Mouse (Mus musculus): ENCODE results near the gene Tbc1d9b.

Tbc1d9b gene

DNA sequence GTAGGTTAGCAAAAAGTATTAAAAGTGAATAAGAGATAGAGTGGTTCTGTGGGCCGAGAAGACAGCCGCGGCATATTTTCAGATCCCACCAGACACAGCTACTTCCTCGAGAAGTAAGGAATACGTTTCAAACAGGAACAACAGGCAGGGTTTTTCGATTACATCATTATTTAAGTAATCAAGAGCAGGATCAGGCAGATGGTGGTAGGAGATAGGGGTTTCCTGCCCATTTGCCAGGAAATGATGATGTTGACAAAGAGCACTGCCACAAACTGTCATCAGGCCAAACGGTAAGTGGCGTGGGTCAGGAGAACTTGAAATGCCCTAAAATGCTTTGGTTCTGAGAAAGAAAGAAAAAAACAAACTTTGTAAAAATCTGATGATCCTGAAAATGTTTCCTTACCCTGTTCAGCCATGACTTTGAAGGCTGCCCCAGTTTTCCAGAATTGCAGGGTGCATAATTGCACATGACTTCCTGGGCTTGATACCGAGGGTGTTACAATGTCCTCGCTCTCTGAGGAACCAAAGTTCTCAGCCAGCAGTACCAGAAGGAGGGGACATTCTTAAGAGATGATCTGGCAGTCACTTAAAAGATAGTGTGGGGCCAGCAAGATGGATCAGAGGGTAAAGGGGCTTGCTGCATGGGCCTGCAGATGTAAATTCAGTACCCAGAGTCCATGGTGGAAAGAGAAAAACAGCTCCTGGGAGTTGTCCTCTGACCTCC is 3.1 kb downstream of the Tbc1d9b start:
- DNase-seq (ENCODE audit: extremely low read depth, low read depth, low spot score) = no peak

DNA sequence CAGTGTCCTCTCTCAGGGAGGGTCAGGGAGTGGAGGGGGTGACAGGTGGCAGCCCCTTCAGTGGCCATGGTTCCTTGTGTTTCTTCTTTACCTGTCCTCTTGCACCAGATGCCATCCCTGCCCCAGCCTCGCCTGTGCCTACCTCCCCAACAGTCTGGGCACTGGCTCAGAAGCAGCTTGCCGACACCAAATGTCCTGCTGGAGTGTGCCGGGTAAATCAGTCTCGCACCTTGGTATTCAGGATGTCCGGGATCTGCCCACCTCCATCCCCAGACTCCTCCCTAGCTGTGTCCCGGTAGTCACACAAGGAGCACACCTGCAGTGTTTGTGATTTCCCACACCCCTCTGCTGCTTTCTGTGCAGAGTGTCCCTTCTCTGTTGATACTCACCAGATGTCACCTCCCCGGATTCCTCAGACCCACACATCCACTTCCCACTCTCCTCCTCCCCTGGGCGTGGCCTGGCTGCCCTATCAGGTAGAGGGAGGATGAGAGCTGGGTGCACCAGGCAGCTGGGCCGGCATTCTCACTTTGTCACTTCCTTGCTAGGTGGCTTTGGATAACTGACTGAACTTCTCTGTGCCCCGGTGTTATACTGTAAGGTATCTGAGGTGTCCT is 7.1 kb downstream of the Tbc1d9b start:
- no peak for DNase-seq (ENCODE audit: extremely low read depth, low read depth, low spot score)

DNA sequence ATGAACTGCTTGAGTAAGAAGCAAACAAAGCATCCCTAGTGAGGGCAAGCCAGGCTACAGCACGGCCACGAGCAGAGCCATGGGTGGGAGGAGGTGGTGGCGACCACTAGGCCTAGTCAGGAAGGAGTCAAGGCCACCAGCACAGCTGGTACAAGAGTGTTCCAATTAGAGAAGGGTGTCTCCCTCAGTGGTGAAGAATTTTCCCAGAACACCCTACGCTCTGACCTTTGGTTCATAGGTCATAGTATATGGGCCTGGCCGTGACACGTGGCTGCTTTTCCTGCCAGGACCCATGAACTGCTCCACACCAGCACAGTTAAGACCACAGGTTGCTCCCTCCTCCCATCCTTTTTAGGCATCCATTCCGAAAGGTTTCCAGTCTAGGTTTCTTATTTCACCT is 8.4 kb downstream of the Tbc1d9b start:
- DNase-seq (ENCODE audit: extremely low read depth, low read depth, low spot score) = no peak

DNA sequence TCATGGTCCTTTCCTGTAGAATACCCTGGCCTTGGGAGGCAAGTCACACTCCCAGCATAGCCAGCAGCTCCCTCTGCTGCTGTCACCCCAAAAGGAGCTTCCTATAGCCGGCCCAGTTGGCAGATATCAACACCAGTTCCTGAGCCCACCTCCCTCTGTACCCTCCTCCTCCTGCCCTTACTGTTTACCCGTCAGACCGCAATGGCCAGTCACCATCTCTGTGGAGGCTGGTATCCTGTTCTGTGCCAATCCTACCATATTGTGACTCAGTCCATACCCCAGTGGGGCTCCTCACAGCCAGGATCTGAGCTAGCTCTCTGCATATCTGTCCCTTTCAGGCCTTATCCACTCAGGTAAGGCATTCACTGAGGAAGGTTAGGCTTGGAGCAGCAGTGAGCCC is 14.3 kb downstream of the Tbc1d9b start:
- no peak for DNase-seq (ENCODE audit: extremely low read depth, low read depth, low spot score)

DNA sequence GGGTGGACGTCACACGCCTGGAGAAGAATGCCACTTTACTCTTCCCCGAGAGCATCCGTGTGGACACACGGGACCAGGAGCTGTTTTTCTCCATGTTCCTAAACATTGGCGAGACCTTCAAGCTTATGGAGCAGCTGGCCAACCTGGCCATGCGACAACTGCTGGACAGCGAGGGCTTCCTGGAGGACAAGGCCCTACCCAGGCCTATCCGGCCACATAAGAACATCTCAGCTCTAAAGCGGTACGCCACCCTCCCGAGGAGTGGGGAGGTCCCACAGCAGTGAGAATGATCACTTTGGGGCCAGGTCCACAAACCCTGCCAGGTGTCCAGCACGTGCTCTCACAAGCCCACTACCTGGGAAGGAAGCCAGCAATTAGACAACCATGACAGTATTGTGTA is 14.9 kb downstream of the Tbc1d9b start:
- DNase-seq (ENCODE audit: extremely low read depth, low read depth, low spot score) = no peak

DNA sequence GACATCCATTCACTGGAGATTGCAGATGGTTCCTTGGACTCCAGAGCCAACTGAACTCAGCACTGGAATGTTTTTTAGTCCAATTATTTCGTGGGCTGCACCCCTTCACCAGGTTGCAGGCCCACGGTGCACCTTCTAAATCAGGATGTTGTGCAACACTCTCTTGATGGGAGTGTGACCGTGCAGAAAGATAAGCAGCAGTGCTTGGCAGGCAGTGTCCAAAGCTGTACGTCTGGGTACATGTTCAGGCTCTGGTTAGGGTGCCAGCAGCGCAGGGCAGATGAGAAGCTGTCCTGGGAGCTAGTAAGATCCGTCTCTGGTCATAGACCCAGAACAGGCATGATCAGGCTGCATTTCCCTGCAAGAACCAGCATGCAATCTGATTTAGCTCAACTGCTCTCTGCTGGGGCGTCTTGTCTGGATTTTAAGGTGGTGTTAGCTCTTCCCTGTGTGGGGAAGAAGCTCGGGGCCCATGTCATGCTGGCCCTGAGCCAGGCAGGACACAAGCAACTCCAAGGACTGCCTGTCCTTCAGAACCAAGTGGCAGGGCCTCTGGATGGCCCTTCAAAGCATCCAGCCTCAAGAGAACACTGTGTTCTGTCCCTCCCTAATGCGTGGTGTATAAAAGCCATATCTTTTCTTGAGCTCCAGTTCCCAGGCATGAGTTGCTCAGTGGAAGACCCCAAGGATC is 16.2 kb downstream of the Tbc1d9b start:
- no peak for DNase-seq (ENCODE audit: extremely low read depth, low read depth, low spot score)

DNA sequence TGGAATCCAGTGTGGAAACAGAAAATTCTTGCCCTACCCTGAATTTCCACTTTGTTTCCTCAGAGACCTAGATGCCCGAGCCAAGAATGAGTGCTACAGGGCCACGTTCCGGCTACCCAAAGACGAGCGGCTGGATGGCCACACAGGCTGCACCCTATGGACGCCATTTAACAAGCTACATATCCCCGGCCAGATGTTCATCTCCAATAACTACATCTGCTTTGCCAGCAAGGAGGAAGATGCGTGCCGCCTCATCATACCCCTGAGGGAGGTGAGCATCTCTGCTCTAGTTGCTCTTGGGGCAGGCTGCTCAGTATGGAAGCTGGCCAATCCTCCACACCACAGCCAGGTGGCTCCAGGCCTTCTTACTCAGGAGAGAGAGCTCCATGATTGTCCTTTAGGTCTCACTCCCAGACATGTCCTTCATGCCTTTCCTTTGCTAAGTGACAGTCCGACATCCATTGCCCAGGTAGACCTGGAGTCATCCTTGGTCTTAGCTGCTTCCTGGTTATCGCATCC is 16.8 kb downstream of the Tbc1d9b start:
- no peak for DNase-seq (ENCODE audit: extremely low read depth, low read depth, low spot score)

DNA sequence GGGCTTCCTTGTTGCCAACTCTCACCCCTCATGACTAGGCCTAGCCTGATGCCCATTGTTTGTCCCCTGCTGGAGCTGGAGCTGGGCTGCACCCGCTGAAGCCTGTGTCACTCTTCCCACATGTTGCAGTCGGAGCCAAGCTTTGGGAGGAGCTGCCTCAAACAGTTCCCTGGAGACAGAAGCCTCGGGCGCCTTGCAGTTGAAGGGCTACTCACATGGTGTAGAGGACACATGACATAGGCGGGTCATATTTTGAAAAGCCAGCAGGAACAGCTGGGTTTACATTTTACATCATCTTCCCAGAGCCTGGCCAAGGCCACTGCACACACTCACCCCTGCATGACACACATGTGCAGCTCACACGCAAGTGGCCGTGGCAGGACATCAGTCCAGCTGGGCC is 18.0 kb downstream of the Tbc1d9b start:
- DNase-seq (ENCODE audit: extremely low read depth, low read depth, low spot score) = no peak

DNA sequence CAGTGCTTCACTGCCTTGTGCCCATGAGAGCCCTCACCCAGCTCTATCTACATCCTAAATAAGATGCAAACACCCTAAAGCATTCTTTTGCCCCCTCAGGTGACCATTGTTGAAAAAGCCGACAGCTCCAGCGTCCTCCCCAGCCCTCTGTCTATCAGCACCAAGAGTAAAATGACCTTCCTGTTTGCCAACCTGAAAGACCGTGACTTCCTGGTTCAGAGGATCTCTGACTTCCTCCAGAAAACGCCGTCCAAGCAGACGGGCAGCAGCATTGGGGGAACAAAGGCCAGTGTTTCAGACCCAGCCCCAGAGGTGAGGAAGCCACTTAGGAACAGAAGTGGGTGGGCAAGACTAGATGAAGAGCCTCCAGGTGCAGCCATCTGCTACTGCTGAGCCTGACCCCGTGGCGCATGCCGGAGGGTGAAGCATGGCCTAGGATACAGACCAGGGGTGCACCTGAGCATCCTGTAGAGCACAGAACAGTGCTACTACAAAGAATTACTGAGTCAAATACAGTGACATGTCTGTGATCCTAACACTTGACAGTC is 18.5 kb downstream of the Tbc1d9b start:
- no peak for DNase-seq (ENCODE audit: extremely low read depth, low read depth, low spot score)

DNA sequence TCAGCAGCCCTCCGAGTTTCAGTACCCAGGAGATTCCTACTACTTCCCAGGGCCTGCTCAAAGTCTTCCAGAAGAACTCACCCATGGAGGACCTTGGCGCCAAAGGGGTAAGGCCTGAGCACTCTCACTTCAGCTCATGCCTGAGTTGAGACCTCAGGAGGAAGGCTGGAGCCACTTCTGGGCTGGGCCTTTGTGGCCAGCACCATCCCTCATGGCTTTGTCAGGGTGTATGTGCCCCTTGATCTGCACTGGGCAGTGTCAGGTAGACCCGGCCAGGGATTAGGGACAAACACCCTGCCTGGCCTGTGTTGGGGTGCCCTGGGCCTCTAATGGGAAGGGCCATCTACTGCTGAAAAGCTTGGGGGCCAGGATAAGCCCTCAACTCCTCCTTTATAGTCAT is 20.2 kb downstream of the Tbc1d9b start:
- DNase-seq (ENCODE audit: extremely low read depth, low read depth, low spot score) = no peak

DNA sequence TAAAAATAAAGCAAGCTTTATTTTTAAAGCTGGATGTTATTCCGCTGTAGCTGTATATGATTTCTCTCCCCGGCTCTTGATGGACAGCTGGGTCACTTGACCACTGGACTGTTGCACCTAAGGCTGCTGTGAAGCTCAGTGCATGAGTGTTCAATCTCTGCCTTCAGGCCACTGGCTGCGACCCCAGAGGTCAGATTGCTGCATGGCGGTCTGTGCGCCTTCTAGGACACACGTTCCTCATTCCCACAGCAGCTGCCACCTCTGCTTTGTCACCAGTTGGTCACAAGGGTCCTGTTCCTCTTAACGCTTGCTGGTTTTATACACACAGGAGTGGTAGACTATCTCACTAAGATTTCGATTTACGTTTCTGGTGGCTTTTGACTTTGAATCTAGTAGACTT is 23.0 kb downstream of the Tbc1d9b start:
- no peak for DNase-seq (ENCODE audit: extremely low read depth, low read depth, low spot score)

DNA sequence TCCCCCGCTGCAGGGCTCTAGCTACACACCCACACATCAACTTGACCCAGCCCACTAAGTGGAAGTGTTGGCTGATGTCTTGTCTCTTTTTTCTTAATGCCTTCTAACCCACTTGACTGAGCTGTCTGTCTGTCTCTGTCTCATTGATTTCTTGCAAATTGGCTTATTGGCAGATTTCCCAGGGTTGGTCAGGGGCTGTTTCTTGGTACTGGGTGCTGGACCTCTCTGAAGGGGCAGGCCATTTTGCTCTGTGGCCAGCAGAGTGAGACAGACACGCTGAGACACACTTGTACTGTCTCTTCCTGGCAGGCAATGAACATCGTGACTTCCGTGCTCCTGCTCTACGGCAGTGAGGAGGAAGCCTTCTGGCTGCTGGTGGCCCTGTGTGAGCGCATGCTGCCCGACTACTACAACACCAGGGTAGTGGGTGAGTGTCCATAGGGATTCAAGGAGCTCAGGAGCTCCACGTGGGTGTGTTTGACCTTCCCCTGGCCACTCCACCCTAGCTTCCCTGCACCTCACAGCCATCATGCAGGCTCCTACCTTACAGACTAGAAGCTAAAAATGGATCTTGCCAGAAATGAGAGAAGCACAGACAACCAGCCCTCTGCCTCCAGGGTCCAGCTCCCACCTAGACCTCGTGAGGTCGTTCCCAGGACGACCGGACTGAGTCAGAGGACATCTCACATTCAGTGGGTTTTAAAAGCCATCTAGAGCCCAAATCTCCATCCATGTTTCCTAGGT is 23.8 kb downstream of the Tbc1d9b start:
- DNase-seq (ENCODE audit: extremely low read depth, low read depth, low spot score) = no peak

DNA sequence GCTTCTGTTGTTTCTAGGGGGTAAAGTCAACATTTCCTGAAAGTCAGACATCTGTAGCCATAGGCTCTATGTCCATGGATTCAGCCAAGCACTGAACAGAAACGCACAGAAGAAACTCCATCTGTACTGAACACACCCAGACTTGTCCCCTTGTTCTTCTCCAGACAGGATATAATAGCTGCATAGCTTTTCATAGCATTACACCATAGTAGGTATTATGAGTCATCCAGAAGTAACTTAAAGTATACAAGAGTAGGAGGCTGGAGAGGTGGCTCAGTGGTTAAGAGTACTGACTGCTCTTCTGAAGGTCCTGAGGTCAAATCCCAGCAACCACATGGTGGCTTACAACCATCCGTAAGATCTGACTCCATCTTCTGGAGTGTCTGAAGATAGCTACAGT is 24.6 kb downstream of the Tbc1d9b start:
- DNase-seq (ENCODE audit: extremely low read depth, low read depth, low spot score) = no peak

DNA sequence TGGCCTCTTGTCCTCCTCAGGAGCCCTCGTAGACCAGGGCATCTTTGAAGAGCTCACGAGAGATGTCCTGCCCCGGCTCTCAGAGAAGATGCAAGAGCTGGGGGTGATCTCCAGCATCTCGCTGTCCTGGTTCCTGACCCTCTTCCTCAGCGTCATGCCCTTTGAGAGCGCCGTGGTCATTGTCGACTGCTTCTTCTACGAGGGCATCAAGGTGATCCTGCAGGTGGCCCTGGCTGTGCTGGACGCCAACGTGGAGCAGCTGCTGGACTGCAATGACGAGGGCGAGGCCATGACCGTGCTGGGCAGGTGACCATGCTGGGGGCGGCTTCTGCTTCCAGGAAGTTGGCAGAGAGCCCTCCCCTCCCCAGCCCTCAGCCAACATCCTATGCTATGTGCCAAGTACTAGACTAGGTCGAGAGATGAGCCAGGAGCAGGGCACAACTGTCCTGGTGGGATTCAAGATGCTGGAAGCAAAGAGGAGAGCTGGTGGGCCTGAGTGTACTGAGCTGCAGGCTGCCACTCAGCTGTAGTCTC is 25.6 kb downstream of the Tbc1d9b start:
- no peak for DNase-seq (ENCODE audit: extremely low read depth, low read depth, low spot score)

DNA sequence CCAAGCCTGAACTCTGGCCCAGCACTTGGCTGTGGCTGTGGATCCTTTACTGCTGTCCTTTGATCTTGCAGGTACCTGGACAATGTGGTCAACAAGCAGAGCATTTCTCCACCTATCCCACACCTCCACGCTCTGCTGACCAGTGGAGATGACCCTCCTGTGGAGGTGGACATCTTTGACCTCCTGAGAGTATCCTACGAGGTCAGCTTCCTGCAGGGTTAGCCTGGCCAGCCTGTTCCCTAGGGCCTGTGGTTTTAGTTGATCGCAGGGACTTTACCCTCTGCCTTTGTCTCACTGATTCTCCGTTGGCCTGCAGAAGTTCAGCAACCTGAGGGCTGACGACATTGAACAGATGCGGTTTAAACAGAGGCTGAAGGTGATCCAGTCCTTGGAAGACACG is 27.1 kb downstream of the Tbc1d9b start:
- DNase-seq (ENCODE audit: extremely low read depth, low read depth, low spot score) = no peak

DNA sequence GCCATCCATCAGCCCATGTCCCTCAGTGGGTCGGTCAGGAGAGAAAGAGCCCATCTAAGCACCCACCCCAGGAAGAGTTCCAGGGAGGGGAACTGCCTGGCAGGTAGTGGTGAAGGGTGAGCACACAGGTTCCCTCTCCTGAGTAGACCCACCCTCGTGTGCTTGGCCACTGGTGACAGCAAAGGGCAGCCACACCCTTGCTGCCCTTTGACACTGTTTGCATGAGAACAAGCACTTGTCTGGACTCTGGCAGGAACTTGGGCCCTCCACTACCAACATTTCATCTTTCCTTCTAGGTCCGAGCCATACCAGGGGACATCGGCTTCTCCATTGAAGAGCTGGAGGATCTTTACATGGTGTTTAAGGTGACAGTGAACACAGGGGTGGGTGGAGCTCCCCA is 28.2 kb downstream of the Tbc1d9b start:
- DNase-seq (ENCODE audit: extremely low read depth, low read depth, low spot score) = no peak

DNA sequence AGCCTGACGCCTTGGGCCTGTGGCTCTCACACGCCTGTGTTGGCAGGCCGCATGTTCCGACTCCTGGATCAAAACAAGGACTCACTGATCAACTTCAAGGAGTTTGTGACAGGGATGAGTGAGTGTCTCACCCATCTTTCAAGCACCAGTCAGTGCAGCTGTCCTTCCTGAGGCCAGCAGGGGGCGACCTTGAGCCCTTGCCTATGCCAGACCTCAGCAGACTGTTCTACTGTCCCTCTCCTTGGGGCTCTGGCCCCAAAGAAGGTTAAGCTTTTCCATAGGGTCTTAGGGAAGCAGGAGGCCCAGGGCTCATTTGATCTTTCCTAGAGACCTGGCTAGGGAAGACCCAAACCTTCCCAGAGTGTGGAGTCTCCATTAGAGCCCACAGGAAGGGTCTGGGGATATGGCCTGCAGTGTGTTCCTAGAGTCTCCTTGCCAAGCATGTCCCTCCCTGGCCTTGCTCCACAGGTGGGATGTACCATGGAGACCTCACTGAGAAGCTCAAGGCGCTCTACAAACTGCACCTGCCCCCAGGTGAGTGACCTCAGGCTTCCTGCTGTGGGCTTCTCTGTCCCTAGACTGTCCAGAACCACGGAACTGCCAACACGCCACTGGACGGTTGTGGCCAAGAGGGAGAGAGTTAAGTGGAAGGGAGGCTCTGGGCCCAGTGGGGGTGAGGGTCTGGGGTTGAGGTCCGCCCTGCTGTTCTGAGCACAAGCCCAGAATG is 30.5 kb downstream of the Tbc1d9b start:
- DNase-seq (ENCODE audit: extremely low read depth, low read depth, low spot score) = no peak

DNA sequence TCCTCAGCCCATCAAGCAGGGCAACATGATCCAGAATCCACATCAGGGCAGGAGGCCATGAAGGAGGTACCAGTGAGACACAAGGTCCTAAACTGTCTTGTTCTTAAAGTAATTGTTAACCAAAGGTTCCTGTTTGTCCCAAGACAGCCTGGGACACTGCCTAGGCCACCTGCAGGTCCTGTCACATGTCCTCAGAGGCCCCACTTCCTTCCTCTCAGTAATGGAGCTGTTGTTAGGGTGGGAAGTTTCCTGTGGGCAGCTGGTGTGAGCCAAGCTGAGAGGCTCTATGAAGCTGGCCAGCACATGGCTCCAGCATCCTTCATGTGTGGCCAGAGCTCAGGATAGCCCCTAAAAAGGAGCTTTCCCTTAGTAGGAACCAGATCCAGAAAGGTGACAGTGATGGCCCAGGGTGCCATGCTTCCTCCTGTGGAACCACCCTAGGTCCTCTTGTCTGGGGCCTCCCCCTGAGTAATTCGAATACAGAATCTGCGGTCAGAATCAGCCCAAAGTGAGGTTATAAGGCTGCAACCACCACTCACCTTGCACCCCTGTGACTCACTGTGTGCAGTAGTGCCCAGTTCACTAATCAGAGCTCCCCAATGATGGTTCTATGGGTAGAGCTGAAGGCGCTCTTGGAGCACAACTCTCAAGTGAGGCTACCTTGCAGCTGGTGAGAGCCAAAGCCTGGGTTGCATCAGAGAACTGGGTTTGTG is 31.3 kb downstream of the Tbc1d9b start:
- DNase-seq (ENCODE audit: extremely low read depth, low read depth, low spot score) = no peak

DNA sequence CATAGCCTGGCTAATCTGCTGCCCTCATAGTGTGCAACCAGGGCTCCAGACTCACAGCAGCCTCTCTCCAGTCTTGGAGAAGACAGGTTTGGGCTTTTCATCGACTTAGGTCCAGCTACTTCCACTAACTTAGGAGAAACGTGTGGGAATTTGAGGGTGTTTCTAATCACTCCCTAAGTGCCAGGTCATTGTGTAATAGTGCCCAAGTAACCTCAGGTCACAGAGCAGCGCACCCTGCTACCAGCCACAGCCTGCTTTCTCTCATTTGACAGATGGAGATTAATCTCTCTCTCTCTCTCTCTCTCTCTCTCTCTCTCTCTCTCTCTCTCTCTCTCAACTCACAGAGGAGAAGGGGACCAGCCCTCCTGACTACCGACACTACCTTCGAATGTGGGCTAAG is 37.2 kb downstream of the Tbc1d9b start:
- no peak for DNase-seq (ENCODE audit: extremely low read depth, low read depth, low spot score)
